Comparison of ENCODE assay signal across 26 mouse cellular contexts in genomic region chr4:41021094-41021493, GRCm38 (mm10). TPM values are rescaled to one million over a fixed set of nuclear protein-coding genes. Genes with fewer than 3 reads are reported as not detected.
A peak's percentile ranks its signal among the peaks of the same experiment; 100 is the strongest.
DNase-seq lines count a peak whose midpoint lies in the region; ATAC-seq and TF ChIP-seq lines count a peak whose summit lies in the region.
"Had no signal": no experiment of that assay in that cellular context is flagged by ENCODE, and none has a peak within 500 bp of the region (broad histone marks: within the 10 kb centered on the region; RNA-seq: fewer than 3 reads in every experiment).

No protein-coding gene starts in this region.

- no peak for ATAC-seq in CD4-positive, CD25-positive, alpha-beta regulatory T cell, adult 4 months
- ATAC-seq in kidney, postnatal 0 days (replicated peaks; ENCODE audit: low FRiP score, low read depth): no peak
- ATAC-seq in midbrain, postnatal 0 days (ENCODE audit: low FRiP score): no peak
- no peak for ATAC-seq in midbrain, embryonic 16.5 days
- no peak for ATAC-seq in stomach, postnatal 0 days (ENCODE audit: low FRiP score, low TSS enrichment)
- ATAC-seq: forebrain, embryonic 15.5 days; hindbrain, embryonic 16.5 days had no signal

- no peak overlapping the region for H3K27ac ChIP-seq in kidney, postnatal 0 days
- H3K27ac ChIP-seq in midbrain, postnatal 0 days (ENCODE audit: low read depth, low read length): no peak overlapping the region
- H3K27ac ChIP-seq in midbrain, embryonic 16.5 days (ENCODE audit: low read length): no peak overlapping the region
- H3K27ac ChIP-seq in stomach, postnatal 0 days (replicated peaks): no peak overlapping the region
- H3K27ac ChIP-seq: embryonic facial prominence, embryonic 10.5 days; forebrain, embryonic 15.5 days; heart, embryonic 10.5 days had no signal

- TF ChIP-seq EP300 in stomach, postnatal 0 days (optimal IDR thresholded peaks at IDR 0.05): no peak

- peaks cover 47% of the 10 kb centered on the region for H3K36me3 ChIP-seq in kidney, postnatal 0 days (ENCODE audit: insufficient read depth, low read length)
- peaks cover 43% of the 10 kb centered on the region for H3K36me3 ChIP-seq in midbrain, postnatal 0 days (ENCODE audit: insufficient read depth, low read length)
- peaks cover 16% of the 10 kb centered on the region for H3K36me3 ChIP-seq in midbrain, embryonic 16.5 days (ENCODE audit: control insufficient read depth, insufficient read depth, low read length)
- peaks cover 20% of the 10 kb centered on the region for H3K36me3 ChIP-seq in stomach, postnatal 0 days (ENCODE audit: control insufficient read depth, insufficient read depth, low read length)

- no peaks in the 10 kb centered on the region for H3K9me3 ChIP-seq in kidney, postnatal 0 days (replicated peaks; ENCODE audit: low read length)
- H3K9me3 ChIP-seq in midbrain, postnatal 0 days (ENCODE audit: low read length): no peaks in the 10 kb centered on the region
- no peaks in the 10 kb centered on the region for H3K9me3 ChIP-seq in midbrain, embryonic 16.5 days (replicated peaks; ENCODE audit: control insufficient read depth, low read length, poor library complexity, severe bottlenecking)
- H3K9me3 ChIP-seq in stomach, postnatal 0 days (ENCODE audit: control insufficient read depth, low read length): no peaks in the 10 kb centered on the region
- H3K9me3 ChIP-seq: embryonic facial prominence, embryonic 10.5 days; forebrain, embryonic 15.5 days; heart, embryonic 10.5 days had no signal

- no peaks in the 10 kb centered on the region for H3K4me1 ChIP-seq in kidney, postnatal 0 days (replicated peaks; ENCODE audit: insufficient read depth, low read length)
- no peaks in the 10 kb centered on the region for H3K4me1 ChIP-seq in midbrain, postnatal 0 days (ENCODE audit: insufficient read depth, low read length)
- H3K4me1 ChIP-seq in midbrain, embryonic 16.5 days (ENCODE audit: control insufficient read depth, insufficient read depth, low read length): no peaks in the 10 kb centered on the region
- H3K4me1 ChIP-seq in stomach, postnatal 0 days (replicated peaks; ENCODE audit: control insufficient read depth, insufficient read depth): no peaks in the 10 kb centered on the region
- H3K4me1 ChIP-seq: embryonic facial prominence, embryonic 10.5 days; forebrain, embryonic 15.5 days had no signal

- no peak overlapping the region for H3K4me3 ChIP-seq in kidney, postnatal 0 days (replicated peaks; ENCODE audit: low read depth, low read length)
- H3K4me3 ChIP-seq in midbrain, postnatal 0 days (ENCODE audit: low read depth, low read length): no peak overlapping the region
- no peak overlapping the region for H3K4me3 ChIP-seq in midbrain, embryonic 16.5 days (ENCODE audit: low read depth, low read length)
- H3K4me3 ChIP-seq in stomach, postnatal 0 days (ENCODE audit: low read depth, low read length): no peak overlapping the region
- H3K4me3 ChIP-seq: embryonic facial prominence, embryonic 10.5 days; forebrain, embryonic 15.5 days; heart, embryonic 10.5 days had no signal

- DNase-seq in CD4-positive, CD25-positive, alpha-beta regulatory T cell, adult 2 months (ENCODE audit: low read depth, low spot score): peak; percentile 6
- no peak for DNase-seq in kidney, postnatal 0 days (ENCODE audit: low spot score)
- DNase-seq in kidney, postnatal 4 days: no peak
- DNase-seq in midbrain, postnatal 0 days (ENCODE audit: low spot score): no peak
- DNase-seq in stomach, postnatal 0 days (ENCODE audit: low spot score): no peak
- no peak for DNase-seq in heart, adult 8-10 months (ENCODE audit: low spot score)
- DNase-seq: adrenal gland, postnatal 25 days; cerebellum, adult 9-10 months; gastrocnemius, postnatal 25 days; kidney, adult 11 months; kidney, postnatal 10 days; layer of hippocampus, postnatal 36 days; lung, postnatal 10 days; thymus, postnatal 14 days had no signal

- H3K27me3 ChIP-seq in kidney, postnatal 0 days (ENCODE audit: insufficient read depth, low read length): no peaks in the 10 kb centered on the region
- H3K27me3 ChIP-seq in midbrain, postnatal 0 days (ENCODE audit: insufficient read depth, low read length): no peaks in the 10 kb centered on the region
- H3K27me3 ChIP-seq in midbrain, embryonic 16.5 days (ENCODE audit: control insufficient read depth, insufficient read depth, low read depth, low read length): no peaks in the 10 kb centered on the region
- no peaks in the 10 kb centered on the region for H3K27me3 ChIP-seq in stomach, postnatal 0 days (ENCODE audit: control insufficient read depth, insufficient read depth, low read length)
- H3K27me3 ChIP-seq: forebrain, embryonic 15.5 days had no signal

- WGBS in kidney, postnatal 0 days: 89% methylated on average over 5 of the region's 5 CpGs
- WGBS in midbrain, postnatal 0 days: 90% methylated on average over 5 of the region's 5 CpGs
- 92% methylated on average over 5 of the region's 5 CpGs for WGBS in midbrain, embryonic 16.5 days
- 85% methylated on average over 5 of the region's 5 CpGs for WGBS in stomach, postnatal 0 days

- H3K4me2 ChIP-seq in kidney, postnatal 0 days (ENCODE audit: low read length): no peak overlapping the region
- no peak overlapping the region for H3K4me2 ChIP-seq in midbrain, postnatal 0 days (ENCODE audit: low read depth, low read length, poor library complexity, severe bottlenecking)
- no peak overlapping the region for H3K4me2 ChIP-seq in midbrain, embryonic 16.5 days (ENCODE audit: low read length)
- H3K4me2 ChIP-seq in stomach, postnatal 0 days (replicated peaks; ENCODE audit: low read depth): no peak overlapping the region
- H3K4me2 ChIP-seq: forebrain, embryonic 15.5 days; midbrain, embryonic 11.5 days had no signal

- TF ChIP-seq CTCF in kidney, postnatal 0 days (IDR thresholded peaks at IDR 0.05; ENCODE audit: low read depth): 0 out of 2 replicates have a peak, but pooled peaks have one; percentile 40
- peak; percentile 17; the same call in 1 of the 2 replicates for TF ChIP-seq CTCF in midbrain, postnatal 0 days (IDR thresholded peaks at IDR 0.05)
- TF ChIP-seq CTCF in stomach, postnatal 0 days (IDR thresholded peaks at IDR 0.05; ENCODE audit: low read depth): peak; percentile 50

- H3K9ac ChIP-seq in kidney, postnatal 0 days (ENCODE audit: low read depth, low read length): no peak overlapping the region
- no peak overlapping the region for H3K9ac ChIP-seq in midbrain, postnatal 0 days (replicated peaks; ENCODE audit: low read length, poor library complexity, severe bottlenecking)
- no peak overlapping the region for H3K9ac ChIP-seq in midbrain, embryonic 16.5 days (ENCODE audit: low read depth, low read length)
- no peak overlapping the region for H3K9ac ChIP-seq in stomach, postnatal 0 days (ENCODE audit: low read length)
- H3K9ac ChIP-seq: forebrain, embryonic 15.5 days had no signal

RNA-seq across cellular contexts. Expression of gene Aqp7, which starts 26.8 kb away (rescaled TPM):
- not detected for polyA plus RNA-seq in CD4-positive, CD25-positive, alpha-beta regulatory T cell, adult 4 months (2017; shearing (Covaris generic))
- polyA plus RNA-seq in kidney, postnatal 0 days (2015; fragmentation: Nextera tagmentation; extraction: Ambion mirVana): 3.0 and 4.4 TPM in 2 replicates
- not detected in 2 replicates for total RNA-seq in midbrain, postnatal 0 days (2014; rRNA removed)
- not detected in 2 replicates for polyA plus RNA-seq in midbrain, postnatal 0 days (2015; fragmentation: Nextera tagmentation; extraction: Ambion mirVana)
- not detected in 2 replicates for polyA plus RNA-seq in midbrain, embryonic 16.5 days (2015; fragmentation: Nextera tagmentation; extraction: Ambion mirVana)
- 0.39 and 0.47 TPM in 2 replicates for polyA plus RNA-seq in stomach, postnatal 0 days (2015; fragmentation: Nextera tagmentation; extraction: Ambion mirVana)
- 10 to 100 TPM; 24.2 to 36.7 (median 31.4) TPM for total RNA-seq in heart, adult 8-10 months (2022)
- total RNA-seq: hematopoietic stem cell, adult 5-6 weeks; layer of hippocampus, postnatal 36 days; left cerebral cortex, postnatal 36 days; megakaryocyte progenitor cell, adult 5-6 weeks; monocyte, adult 5-6 weeks; neutrophil, adult 5-6 weeks had no signal
- polyA plus RNA-seq: embryonic facial prominence, embryonic 10.5 days; forebrain, embryonic 15.5 days; hindbrain, embryonic 16.5 days; midbrain, embryonic 11.5 days had no signal

RNA-seq across cellular contexts. Expression of gene Nfx1, which starts 50.4 kb away (rescaled TPM):
- 100 to 1,000 TPM; 123 to 176 TPM for polyA plus RNA-seq in CD4-positive, CD25-positive, alpha-beta regulatory T cell, adult 4 months (2017; shearing (Covaris generic))
- 55.1 and 56.5 TPM in 2 replicates for polyA plus RNA-seq in kidney, postnatal 0 days (2015; fragmentation: Nextera tagmentation; extraction: Ambion mirVana)
- 63.1 and 74.4 TPM in 2 replicates for total RNA-seq in midbrain, postnatal 0 days (2014; rRNA removed)
- 70.6 and 76.3 TPM in 2 replicates for polyA plus RNA-seq in midbrain, postnatal 0 days (2015; fragmentation: Nextera tagmentation; extraction: Ambion mirVana)
- 115 and 120 TPM in 2 replicates for polyA plus RNA-seq in midbrain, embryonic 16.5 days (2015; fragmentation: Nextera tagmentation; extraction: Ambion mirVana)
- 27.9 and 28.5 TPM in 2 replicates for polyA plus RNA-seq in stomach, postnatal 0 days (2015; fragmentation: Nextera tagmentation; extraction: Ambion mirVana)
- 10 to 100 TPM; 18.8 to 24.0 (median 21.1) TPM for total RNA-seq in heart, adult 8-10 months (2022)
